Mouse (Mus musculus) kidney, adult 2 months (tissue): ENCODE measurements around the gene Gm28048.

Source experiments
- CTCF ChIP-seq: fragments of 200-500 bp; conservative IDR thresholded peaks from 2 replicates; pipeline ENCODE4 v1.5.1; 2011; ENCODE audit warnings: low read depth, mild to moderate bottlenecking, control low read depth, low read length, moderate library complexity, mixed read lengths; ENCODE audit not compliant: insufficient read depth, insufficient read length
- POLR2A ChIP-seq: fragments of 200-500 bp; IDR thresholded peaks from one replicate; pipeline ENCODE4 v1.6.1; 2011; ENCODE audit warnings: low read depth, low read length, control low read depth

DNA sequence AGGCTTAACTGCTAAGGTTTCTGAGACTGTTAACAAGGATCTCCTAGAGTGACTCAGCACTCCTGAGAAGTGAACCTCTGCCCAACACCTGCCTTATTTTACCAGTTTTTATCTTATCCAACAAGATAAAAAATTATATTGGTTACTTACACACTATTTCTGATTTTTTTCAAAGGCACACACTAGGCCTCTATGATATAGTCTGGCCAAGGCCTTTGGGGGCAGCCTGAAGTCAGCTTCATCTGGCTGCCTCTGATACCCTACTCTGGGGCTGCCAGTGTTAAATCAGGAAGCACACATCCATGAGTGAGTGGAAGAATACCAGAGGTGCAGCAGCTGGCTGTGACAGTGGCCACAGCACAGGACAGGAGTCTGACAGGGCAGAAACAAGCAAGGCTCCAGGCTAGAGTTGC, 75.4 kb downstream of the Gm28048 start:
- no peak for TF ChIP-seq CTCF
- no peak for TF ChIP-seq POLR2A
